Mouse (Mus musculus) heart, embryonic 15.5 days (tissue): Measurements from ENCODE around the gene Kat2a. TPM values are rescaled to one million over a fixed set of nuclear protein-coding genes. Genes with fewer than 3 reads are reported as not detected.

Experiments
- ATAC-seq: fragments of 200-750 bp; cut with Nextera tagmentation; replicated peaks from 2 replicates; pipeline ENCODE4 v1.8.0; 2017; ENCODE audit warnings: low read depth, moderate TSS enrichment; ENCODE audit not compliant: insufficient number of reproducible peaks, insufficient read depth, low FRiP score
- H3K27ac ChIP-seq: fragments of 300-500 bp; sonication (generic); 2 replicates; pipeline ENCODE4 v1.5.1; 2015; ENCODE audit warnings: mild to moderate bottlenecking, inconsistent platforms
- H3K27me3 ChIP-seq: fragments of 300-500 bp; sonication (generic); 2 replicates; pipeline ENCODE4 v1.6.1; 2015; ENCODE audit warnings: inconsistent platforms
- H3K36me3 ChIP-seq: fragments of 300-500 bp; sonication (generic); 2 replicates; pipeline ENCODE4 v1.6.1; 2015; ENCODE audit warnings: mild to moderate bottlenecking, inconsistent platforms
- H3K4me1 ChIP-seq: fragments of 300-500 bp; sonication (generic); replicated peaks from 2 replicates; pipeline ENCODE4 v1.6.1; 2015; ENCODE audit warnings: inconsistent platforms
- H3K4me2 ChIP-seq: fragments of 300-500 bp; sonication (generic); 2 replicates; pipeline ENCODE4 v1.6.1; 2015; ENCODE audit warnings: inconsistent platforms, mild to moderate bottlenecking, moderate library complexity
- H3K4me3 ChIP-seq: fragments of 300-500 bp; sonication (generic); 2 replicates; pipeline ENCODE4 v1.5.1; 2015; ENCODE audit warnings: mild to moderate bottlenecking, inconsistent platforms
- H3K9ac ChIP-seq: fragments of 300-500 bp; sonication (generic); 2 replicates; pipeline ENCODE4 v1.6.1; 2015; ENCODE audit warnings: mild to moderate bottlenecking, inconsistent platforms
- H3K9me3 ChIP-seq: fragments of 300-500 bp; sonication (generic); replicated peaks from 2 replicates; pipeline ENCODE4 v1.6.1; 2016; ENCODE audit warnings: inconsistent platforms
- WGBS: fragments of 180-500 bp; shearing (Covaris S2); methylation state at CpG from one replicate; pipeline ENCODE4 v1.1.7; 2015; ENCODE audit warnings: mixed read lengths; 5-methylcytosine and 5-hydroxymethylcytosine counted together
- polyA plus RNA-seq: library from polyadenylated mRNA; unstranded; fragments of >200 nt; fragmentation: Nextera tagmentation; extraction: Ambion mirVana; gene quantifications from 2 replicates; pipeline ENCODE4 v1.2.1, GENCODE M21; 2015

Kat2a gene
- polyA plus RNA-seq, 1 experiment from 2014 or later, result 26.5 TPM

DNA sequence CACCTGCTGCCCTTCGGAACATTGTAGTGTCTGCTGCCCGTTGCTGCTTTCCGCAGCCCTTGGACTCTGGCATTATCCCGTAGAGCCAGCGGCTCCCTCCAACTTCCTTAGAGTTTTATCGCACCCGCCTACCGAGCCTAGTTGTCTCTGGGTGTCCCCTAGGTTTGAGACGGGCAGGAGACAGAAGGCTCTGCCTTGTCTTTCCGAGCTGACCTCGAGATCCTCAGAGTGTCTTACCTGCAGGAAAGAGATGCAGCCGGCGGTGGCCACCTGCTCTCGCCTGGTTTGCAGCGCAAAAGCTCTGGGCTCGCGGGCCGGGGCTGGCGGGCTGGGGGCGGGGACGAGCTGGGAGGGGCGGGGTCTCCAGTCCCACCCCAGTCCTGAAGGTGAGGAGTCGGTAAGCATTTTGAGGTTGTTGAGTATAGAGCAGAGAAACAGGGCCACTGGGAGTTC, 20.1 kb downstream of the Kat2a start, which contains the start of gene Zfp385c:
Zfp385c (minus strand) TSS at position 292 of the 453 bp plus-strand sequence.
- WGBS, result 1% methylated on average over 23 of the region's 23 CpGs
- Histone ChIP-seq H3K4me2 (peak within 1 kb of the TSS; percentile 67), H3K9ac (0 out of 2 replicates have a peak within 1 kb of the TSS, but pooled peaks have one; percentile 12), H3K4me3 (peak within 1 kb of the TSS; percentile 38), H3K27ac (no peak within 1 kb of the TSS), H3K9me3 (no peaks in the 10 kb centered on the region), H3K36me3 (no peaks in the 10 kb centered on the region), H3K4me1 (peaks cover 10% of the 10 kb centered on the region), H3K27me3 (peaks cover 30% of the 10 kb centered on the region)
- ATAC-seq, result no peak

DNA sequence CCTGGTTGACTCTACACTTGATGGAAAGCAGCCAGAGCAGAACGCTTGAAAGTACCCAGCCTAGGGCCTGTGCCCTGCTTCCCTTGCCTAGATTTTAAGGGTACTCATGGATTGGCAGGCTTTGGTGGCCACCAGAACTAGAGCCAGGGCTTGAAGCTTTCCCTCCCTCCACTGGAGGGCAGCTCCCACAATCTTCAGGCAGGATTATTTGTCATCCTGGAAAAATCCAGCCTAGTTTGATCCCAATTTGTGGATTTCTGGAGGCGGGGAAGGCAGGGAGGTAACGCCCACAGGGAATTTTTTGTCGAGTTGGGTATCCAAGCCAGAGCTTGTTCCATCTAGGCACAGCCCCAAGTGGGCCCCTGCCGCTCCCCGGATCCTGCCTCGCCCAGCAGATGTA, 21.9 kb downstream of the Kat2a start:
- H3K4me3 ChIP-seq, result no peak overlapping the region
- H3K27ac ChIP-seq, result no peak overlapping the region
- WGBS, result 66% methylated on average over 7 of the region's 7 CpGs

GRCm38 (mm10) chr11:100688443-100688842, 23.8 kb downstream of the Kat2a start:
- no peak overlapping the region for H3K27ac ChIP-seq
- H3K36me3 ChIP-seq, result no peaks in the 10 kb centered on the region
- no peak for ATAC-seq
- H3K9me3 ChIP-seq, result no peaks in the 10 kb centered on the region
- 76% methylated on average over 4 of the region's 4 CpGs for WGBS
- peaks cover 11% of the 10 kb centered on the region for H3K4me1 ChIP-seq
- peaks cover 26% of the 10 kb centered on the region for H3K27me3 ChIP-seq
- no peak overlapping the region for H3K4me2 ChIP-seq
- no peak overlapping the region for H3K9ac ChIP-seq
- H3K4me3 ChIP-seq, result no peak overlapping the region

More for the DNA sequence above, 21.9 kb downstream of the Kat2a start:
- no peak for ATAC-seq
- H3K4me1 ChIP-seq, result peaks cover 10% of the 10 kb centered on the region
- peaks cover 30% of the 10 kb centered on the region for H3K27me3 ChIP-seq
- H3K36me3 ChIP-seq, result no peaks in the 10 kb centered on the region
- H3K9ac ChIP-seq, result no peak overlapping the region
- no peaks in the 10 kb centered on the region for H3K9me3 ChIP-seq
- H3K4me2 ChIP-seq, result no peak overlapping the region

GRCm38 (mm10) chr11:100687265-100687664, 25.0 kb downstream of the Kat2a start:
- H3K27ac ChIP-seq, result no peak overlapping the region
- peaks cover 12% of the 10 kb centered on the region; the same call in 1 of the 2 replicates for H3K4me1 ChIP-seq
- H3K27me3 ChIP-seq, result peaks cover 14% of the 10 kb centered on the region
- H3K36me3 ChIP-seq, result no peaks in the 10 kb centered on the region
- 70% methylated on average over 7 of the region's 7 CpGs for WGBS
- no peaks in the 10 kb centered on the region for H3K9me3 ChIP-seq
- no peak overlapping the region for H3K9ac ChIP-seq
- no peak for ATAC-seq
- H3K4me3 ChIP-seq, result no peak overlapping the region
- no peak overlapping the region for H3K4me2 ChIP-seq

- H3K4me2 ChIP-seq, result no peak overlapping the region
- H3K9me3 ChIP-seq, result no peaks in the 10 kb centered on the region
- WGBS, result 71% methylated on average over 3 of the region's 3 CpGs
- peaks cover 7% of the 10 kb centered on the region for H3K4me1 ChIP-seq
- no peak for ATAC-seq
- H3K27ac ChIP-seq, result no peak overlapping the region
- H3K36me3 ChIP-seq, result no peaks in the 10 kb centered on the region
- no peak overlapping the region for H3K9ac ChIP-seq
- no peak overlapping the region for H3K4me3 ChIP-seq
- H3K27me3 ChIP-seq, result no peaks in the 10 kb centered on the region
Observed at GRCm38 (mm10) chr11:100685371-100685770, 26.9 kb downstream of the Kat2a start.

- H3K4me2 ChIP-seq, result no peak overlapping the region
- ATAC-seq, result no peak
- H3K9ac ChIP-seq, result no peak overlapping the region
- WGBS, result 46% methylated on average over 2 of the region's 2 CpGs
- H3K9me3 ChIP-seq, result no peaks in the 10 kb centered on the region
- no peak overlapping the region for H3K27ac ChIP-seq
- no peaks in the 10 kb centered on the region for H3K27me3 ChIP-seq
- H3K36me3 ChIP-seq, result no peaks in the 10 kb centered on the region
- H3K4me3 ChIP-seq, result no peak overlapping the region
- peaks cover 7% of the 10 kb centered on the region for H3K4me1 ChIP-seq
Observed at GRCm38 (mm10) chr11:100684084-100684483, 28.2 kb downstream of the Kat2a start.

- WGBS, result 82% methylated on average over 5 of the region's 5 CpGs
- Histone ChIP-seq H3K9ac (no peak overlapping the region), H3K36me3 (no peaks in the 10 kb centered on the region), H3K9me3 (no peaks in the 10 kb centered on the region), H3K27ac (no peak overlapping the region), H3K27me3 (no peaks in the 10 kb centered on the region), H3K4me2 (no peak overlapping the region), H3K4me1 (peaks cover 8% of the 10 kb centered on the region), H3K4me3 (no peak overlapping the region)
- ATAC-seq, result no peak
Observed at GRCm38 (mm10) chr11:100682526-100682925, 29.7 kb downstream of the Kat2a start.

DNA sequence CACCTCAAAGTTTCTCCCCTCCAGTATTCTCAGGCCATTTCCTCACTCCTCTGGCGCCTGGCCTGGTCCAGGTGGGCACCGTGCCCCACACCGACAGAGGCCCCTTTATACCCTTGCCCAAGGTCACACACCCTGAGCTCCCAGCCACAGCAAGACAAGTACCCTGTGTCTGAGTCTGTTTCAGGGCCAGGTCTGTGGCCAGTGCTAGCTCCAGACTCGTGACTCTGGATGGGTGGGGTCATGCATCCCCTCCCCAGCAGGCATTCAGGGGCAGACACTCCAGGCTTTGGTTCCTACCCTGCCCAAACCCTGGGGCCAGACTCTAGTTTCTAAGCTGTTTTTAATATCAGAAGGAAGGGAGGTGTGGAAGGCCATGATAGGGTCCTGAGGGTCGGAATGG, 30.4 kb downstream of the Kat2a start:
- no peaks in the 10 kb centered on the region for H3K27me3 ChIP-seq
- 59% methylated on average over 5 of the region's 5 CpGs for WGBS
- ATAC-seq, result no peak
- no peaks in the 10 kb centered on the region for H3K36me3 ChIP-seq
- H3K4me3 ChIP-seq, result no peak overlapping the region
- no peak overlapping the region for H3K9ac ChIP-seq
- H3K27ac ChIP-seq, result no peak overlapping the region
- peaks cover 10% of the 10 kb centered on the region for H3K4me1 ChIP-seq
- H3K9me3 ChIP-seq, result no peaks in the 10 kb centered on the region
- no peak overlapping the region for H3K4me2 ChIP-seq

DNA sequence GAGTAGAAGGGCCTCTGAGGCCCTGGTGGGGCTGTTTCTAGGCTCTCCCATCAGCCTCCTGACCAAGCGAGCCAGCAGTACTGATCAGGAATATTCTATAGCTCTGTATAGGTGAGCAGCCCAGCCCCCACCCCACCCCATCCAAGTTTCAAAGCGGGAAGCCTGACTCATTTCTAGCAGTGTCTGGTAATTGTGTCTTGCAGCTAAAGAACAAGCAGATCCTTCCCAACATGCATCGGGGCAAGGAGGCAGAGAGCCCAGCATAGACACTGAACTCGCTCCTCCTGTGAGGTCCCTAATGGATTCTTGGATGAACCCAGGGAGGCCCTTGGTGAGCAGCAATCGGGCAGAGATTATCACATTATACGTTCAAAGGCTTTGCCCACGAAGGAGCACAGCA, 34.5 kb downstream of the Kat2a start:
- no peak overlapping the region for H3K4me3 ChIP-seq
- WGBS, result 51% methylated on average over 7 of the region's 7 CpGs
- no peak overlapping the region for H3K4me2 ChIP-seq
- H3K9me3 ChIP-seq, result no peaks in the 10 kb centered on the region
- peaks cover 13% of the 10 kb centered on the region; the same call in 1 of the 2 replicates for H3K27me3 ChIP-seq
- H3K27ac ChIP-seq, result no peak overlapping the region
- H3K4me1 ChIP-seq, result peaks cover 13% of the 10 kb centered on the region
- no peak for ATAC-seq
- no peaks in the 10 kb centered on the region for H3K36me3 ChIP-seq
- H3K9ac ChIP-seq, result no peak overlapping the region

DNA sequence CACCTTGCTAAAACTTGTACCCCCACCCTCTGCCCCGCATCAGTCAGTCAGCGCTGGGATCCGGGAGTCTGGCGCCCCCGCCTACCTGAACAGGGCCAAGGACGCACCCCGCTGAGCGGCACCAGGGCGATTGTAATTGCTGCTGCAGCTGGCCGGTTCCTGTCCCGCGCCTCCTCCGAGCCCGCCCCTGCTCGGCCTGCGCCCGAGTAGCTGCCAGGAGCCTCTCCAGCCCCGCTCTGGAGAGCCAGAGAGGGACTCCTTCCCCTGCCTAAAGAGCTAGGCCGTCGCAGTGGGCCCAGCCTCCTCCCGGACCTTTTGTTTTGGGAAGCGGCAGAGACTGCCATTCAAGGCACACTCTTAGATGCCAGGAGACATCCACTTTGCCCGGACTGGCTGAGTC, 39.1 kb downstream of the Kat2a start:
- Histone ChIP-seq H3K27ac (no peak overlapping the region), H3K4me3 (0 out of 2 replicates have a peak overlapping the region, but pooled peaks have one; percentile 3), H3K9ac (peak overlapping the region; percentile 14; the same call in 1 of the 2 replicates), H3K4me1 (peaks cover 21% of the 10 kb centered on the region), H3K27me3 (peaks cover 16% of the 10 kb centered on the region), H3K36me3 (no peaks in the 10 kb centered on the region), H3K4me2 (peak overlapping the region; percentile 45), H3K9me3 (no peaks in the 10 kb centered on the region)
- ATAC-seq, result no peak
- WGBS, result 6% methylated on average over 23 of the region's 23 CpGs

GRCm38 (mm10) chr11:100671956-100672355, 40.3 kb downstream of the Kat2a start:
- Histone ChIP-seq H3K4me1 (peaks cover 18% of the 10 kb centered on the region), H3K36me3 (no peaks in the 10 kb centered on the region), H3K27ac (no peak overlapping the region), H3K4me3 (no peak overlapping the region), H3K4me2 (no peak overlapping the region), H3K9ac (no peak overlapping the region), H3K27me3 (peaks cover 16% of the 10 kb centered on the region), H3K9me3 (no peaks in the 10 kb centered on the region)
- 0 out of 2 replicates have a peak, but pooled peaks have one; percentile 18 for ATAC-seq
- 19% methylated on average over 2 of the region's 2 CpGs for WGBS

- WGBS, result 79% methylated on average over 1 of the region's 1 CpGs
- H3K4me1 ChIP-seq, result peaks cover 18% of the 10 kb centered on the region
- peaks cover 16% of the 10 kb centered on the region for H3K27me3 ChIP-seq
Observed at GRCm38 (mm10) chr11:100671049-100671448, 41.2 kb downstream of the Kat2a start.

More at GRCm38 (mm10) chr11:100671049-100671448, 41.2 kb downstream of the Kat2a start:
- Histone ChIP-seq H3K9me3 (no peaks in the 10 kb centered on the region), H3K4me3 (no peak overlapping the region), H3K36me3 (no peaks in the 10 kb centered on the region), H3K9ac (no peak overlapping the region), H3K4me2 (no peak overlapping the region), H3K27ac (no peak overlapping the region)
- no peak for ATAC-seq
